Mouse (Mus musculus): ENCODE data around the gene Lama5.

Lama5 gene

DNA sequence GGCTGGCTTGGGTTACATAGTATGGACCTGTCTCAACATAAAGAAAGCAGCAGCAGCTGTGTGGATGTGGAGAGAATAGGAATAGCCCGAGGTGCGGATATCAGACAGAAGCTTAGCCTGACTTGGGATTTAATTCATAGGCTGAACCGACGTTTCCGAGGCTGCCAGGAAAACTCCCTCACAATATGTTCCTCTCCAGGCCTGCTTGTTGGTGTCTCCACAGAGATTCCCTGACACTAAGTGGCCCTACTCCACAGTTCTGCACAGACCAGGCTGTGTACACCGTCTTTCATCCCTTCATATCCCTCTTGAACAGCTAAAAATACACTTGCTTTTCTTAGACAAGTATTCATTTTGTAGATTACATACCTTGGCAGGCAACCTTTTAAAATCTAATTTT is 78.3 kb downstream of the Lama5 start:
- DNase-seq (ENCODE audit: low spot score in 2 of 2) = no peak

DNA sequence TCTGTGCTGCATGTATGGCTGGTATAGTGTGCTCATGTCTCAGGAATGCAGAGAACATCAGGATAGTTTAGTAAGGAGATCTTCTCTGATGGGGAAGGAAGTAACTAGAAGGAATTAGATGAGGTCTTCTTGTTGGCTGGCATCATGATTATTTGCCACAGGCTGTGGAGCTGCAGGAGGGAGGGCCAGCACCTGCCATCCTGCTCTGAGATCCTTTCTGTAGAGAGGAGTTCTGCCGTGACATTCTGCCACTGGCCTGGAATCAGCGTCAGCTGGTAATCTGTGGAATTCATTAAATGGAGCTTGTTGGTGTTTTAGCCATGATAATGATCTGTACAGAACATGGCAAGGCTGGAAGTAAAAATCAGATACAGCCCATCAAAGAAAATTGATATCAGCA is 79.6 kb downstream of the Lama5 start:
- no peak for DNase-seq (ENCODE audit: low spot score in 2 of 2)

DNA sequence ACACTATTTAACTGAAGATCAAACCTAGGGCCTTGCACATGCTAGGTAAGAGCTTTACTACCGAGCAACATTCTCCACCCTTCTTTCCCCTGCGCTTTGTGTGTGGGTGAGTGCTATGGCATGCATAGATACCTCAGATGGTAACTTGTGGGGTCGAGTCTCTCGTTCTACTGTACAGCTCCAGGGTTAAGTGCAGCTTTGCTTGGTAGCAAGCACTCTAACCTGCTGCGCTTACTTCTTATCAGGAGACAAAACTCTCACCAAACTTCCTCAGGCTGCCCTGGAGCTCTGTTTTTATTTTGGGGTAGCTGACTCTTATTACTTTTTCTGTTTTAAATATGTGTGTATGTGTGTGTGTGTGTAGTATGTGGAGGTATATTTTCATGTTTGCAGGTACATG is 90.2 kb downstream of the Lama5 start:
- DNase-seq (ENCODE audit: low spot score in 2 of 2) = no peak

DNA sequence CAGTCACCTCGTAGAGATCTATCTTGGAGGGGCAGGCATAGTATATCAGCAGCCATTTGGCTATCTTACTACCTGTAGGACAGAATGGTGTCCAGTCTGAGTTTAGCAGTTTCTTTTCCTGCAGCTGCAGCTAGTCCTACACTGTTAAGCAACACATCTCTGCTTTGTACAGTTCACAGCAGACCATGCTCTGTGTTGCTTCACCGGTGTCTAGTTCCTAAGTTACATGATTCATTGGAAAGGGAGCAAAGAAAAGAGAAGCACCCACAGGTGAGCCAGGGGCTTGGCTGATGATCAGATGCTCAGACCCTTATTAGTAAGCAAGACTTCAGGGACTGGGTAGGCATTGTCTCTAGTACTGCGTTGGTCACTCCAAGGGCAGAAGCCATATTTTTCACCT is 91.7 kb downstream of the Lama5 start:
- no peak for DNase-seq (ENCODE audit: low spot score in 2 of 2)

DNA sequence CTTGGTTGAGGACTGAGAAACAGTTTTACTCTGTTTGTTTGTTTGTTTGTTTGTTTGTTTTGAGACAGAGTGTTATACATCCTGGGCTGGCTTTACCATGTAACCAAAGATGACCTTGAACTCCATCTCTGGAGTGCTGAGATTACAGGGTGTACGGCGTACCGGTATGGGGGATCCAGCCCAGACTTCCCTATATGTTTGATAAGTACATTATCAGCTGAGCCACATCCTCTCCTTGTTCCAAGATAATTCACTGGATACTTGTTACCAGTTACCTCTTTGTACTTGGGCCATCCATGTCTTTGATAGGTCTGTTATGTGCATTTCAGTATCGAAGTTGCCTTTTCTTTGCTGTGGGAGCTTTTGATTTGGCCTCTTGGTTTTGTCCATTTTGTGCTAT is 92.4 kb downstream of the Lama5 start:
- no peak for DNase-seq (ENCODE audit: low spot score in 2 of 2)

DNA sequence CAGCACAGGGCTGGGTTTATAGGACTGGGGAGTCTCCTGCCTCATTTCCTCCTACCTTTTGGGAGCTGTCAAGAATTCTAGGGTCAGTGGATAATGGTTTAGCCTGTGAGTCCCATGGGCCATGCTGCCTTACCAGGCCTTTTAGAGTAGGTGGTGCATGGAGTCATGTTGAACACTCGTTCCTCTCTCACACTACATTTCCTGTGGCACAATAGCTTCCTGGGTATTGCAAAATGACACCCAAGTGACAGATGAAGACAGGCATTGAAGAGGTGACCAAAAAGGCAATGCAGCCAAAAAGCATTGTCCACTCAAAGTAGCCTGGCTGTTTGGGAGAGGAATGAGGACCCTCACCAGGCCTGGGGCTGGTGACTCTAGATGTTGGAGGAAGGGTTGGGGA is 98.0 kb downstream of the Lama5 start:
- DNase-seq (ENCODE audit: low spot score in 2 of 2) = no peak

Data from frontal cortex, postnatal 14 days (tissue).